Mouse (Mus musculus) frontal cortex, postnatal 14 days (tissue): ENCODE measurements at regions not wholly inside any gene's neighbourhood (a gene's known extent, or its start where the extent isn't known, plus 50 kb on each side); places are given as distances from the start of the nearest gene placed in this dataset.

ENCODE experiments used
- DNase-seq, 2 experiments: peaks; one replicate each; pipeline ENCODE4 v3.0.0; 2022; ENCODE audit warnings: low spot score in 2 of 2

DNA sequence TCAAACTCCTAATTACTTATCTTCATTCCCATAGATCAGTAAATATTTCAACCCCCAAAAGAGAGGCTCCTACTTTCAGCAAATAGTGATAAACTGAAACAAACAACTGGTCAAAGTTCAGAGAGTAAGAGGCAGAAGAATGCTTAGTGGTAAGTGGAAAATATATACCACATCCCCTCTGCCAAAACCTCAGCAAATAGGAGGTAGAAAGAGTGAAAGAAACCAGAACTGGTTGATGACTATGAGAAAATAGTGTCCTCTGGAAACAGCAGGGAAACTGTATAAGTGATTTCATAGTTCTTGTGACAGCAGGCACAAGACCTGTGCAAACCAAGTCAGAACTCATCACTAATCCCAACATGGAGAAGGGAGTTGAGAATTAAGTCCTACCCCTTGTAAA is 980.8 kb upstream of the Cited2 start:
- no peak for DNase-seq

DNA sequence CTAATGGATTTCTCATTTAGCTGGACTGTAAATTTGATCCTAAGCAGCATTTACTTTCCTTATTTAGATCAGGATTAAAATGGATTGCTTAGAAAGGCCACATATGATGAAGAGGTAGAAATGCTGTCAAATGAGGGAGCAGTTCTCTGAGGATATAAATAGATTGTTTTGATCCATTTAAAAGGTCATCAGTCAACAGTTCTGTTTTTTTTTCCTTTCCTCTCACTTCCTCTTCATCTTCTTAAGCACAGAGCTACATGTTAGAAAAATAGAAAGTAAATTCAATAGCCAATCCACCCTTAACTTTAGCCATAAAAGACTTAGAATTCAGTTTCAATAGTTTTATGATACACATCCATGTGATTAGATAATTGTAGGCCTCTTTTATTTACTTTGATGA is 971.5 kb upstream of the Cited2 start:
- DNase-seq = no peak

DNA sequence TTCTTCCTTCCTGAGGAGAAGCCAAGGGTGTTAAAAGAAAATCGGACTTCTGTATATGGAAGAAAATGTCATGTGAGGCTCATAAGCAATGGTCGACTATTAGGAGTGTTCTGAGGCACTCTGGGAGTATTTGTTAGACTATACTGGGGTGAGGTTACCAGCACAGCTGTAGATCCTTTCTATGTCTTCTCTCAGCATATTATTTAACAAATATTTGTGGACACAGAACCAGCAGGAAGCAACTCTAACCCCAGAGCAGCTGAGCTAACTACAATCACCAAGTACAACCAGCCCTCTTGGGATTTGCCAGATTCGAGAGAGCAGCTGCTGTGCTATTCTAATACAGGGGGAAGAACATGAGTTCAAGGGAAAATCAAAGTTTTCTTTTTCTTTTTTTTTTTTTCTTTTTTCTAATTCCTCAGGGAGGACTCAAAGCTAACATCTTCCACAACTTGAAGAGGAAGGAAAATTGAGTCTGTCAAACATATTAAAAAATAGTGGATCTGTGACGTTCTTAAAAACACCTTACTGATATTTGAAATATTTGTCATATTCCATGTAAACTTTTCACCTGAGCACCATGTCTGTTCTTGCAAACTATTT is 933.3 kb upstream of the Cited2 start:
- DNase-seq = no peak

DNA sequence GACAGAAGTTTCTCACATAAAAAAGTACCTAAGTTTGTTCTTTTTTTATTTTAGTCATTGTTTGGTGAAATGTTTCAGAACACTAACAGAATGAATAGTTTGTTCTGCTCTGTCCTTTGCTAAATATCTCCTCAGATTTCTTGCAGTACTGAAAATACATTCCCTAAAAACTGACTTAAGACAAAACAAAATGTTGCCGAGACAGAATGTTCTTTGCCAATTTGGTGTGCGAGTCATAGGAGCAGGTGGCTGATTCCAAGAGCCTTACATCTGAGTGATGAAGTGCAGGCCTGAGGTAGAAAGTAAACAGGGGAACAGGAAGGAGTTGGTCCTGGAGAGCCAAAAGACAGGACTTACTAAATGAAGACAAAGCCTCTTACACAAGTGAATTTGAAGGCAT is 919.0 kb upstream of the Cited2 start:
- no peak for DNase-seq

DNA sequence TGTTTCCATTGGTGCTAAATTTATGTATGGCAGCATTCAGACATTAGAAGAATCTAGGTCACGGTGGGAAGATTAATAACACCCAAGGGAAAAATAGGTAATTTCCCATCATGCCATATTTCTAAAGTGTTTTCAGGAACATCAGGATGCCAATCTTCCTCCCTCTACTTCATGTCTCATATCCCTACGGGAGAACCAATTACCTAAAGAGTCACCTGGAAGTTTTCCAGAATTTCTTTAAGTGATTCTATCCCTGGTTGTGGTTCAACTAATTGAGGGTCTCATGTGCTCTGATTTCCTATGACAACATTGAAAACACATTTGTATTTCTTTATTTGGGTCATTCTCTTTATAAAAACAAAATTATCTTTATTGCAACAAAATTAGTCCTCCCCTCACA is 912.3 kb upstream of the Cited2 start:
- DNase-seq = no peak

DNA sequence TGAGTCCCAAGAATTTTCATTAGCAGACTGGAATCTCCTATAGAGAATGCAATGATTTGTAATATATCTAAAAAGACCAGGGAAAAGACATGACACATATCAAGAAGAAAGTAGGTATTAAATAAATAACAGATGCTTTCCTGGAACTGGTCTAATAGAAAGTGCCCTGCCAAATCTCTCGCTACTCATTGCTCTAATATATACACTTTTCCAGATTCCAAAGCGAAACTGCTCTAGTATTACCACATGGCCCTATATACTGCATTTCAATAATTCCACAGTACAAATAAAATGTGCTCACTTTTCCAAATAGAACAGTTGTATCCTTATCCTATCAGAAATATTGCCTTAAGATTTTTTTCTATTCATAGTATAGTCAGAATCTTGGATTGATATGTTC is 909.0 kb upstream of the Cited2 start:
- DNase-seq = no peak

DNA sequence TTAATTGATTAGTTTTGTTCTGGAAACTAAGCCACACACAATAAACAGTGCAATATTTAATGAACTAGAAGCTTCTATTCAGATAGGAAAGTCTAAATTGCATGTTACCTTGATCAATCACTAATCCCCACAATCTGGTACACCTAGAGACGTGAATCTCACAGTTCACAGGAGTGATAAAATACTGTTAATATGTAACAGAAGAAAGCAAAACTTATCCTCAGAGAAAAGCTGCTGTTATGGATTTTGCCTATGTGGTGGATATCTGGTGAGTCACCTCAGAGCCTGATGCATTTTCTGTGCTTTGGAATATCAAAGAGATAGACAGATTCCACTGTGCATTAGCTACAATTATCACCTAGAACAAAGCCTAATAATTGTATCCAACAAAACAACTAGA is 861.5 kb upstream of the Cited2 start:
- DNase-seq = no peak

DNA sequence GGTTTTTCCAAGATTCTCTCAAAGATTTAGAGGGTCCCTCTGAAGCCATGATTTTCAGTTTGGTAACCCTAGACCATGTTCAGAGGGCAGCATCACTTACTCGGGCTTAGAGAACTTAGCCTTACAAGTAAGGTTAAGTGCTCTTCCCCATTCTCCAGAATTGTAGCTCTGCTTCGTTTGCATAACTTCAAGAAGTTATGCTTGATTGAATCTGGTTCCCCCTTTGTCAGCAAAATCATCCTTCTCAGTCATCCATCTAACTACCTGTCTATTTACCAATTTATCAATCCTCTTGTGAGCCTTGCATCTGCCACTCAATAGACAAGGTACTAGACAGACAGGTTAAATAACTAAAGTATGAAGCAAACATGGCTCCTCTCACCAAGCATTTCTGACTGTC is 856.1 kb upstream of the Cited2 start:
- no peak for DNase-seq

DNA sequence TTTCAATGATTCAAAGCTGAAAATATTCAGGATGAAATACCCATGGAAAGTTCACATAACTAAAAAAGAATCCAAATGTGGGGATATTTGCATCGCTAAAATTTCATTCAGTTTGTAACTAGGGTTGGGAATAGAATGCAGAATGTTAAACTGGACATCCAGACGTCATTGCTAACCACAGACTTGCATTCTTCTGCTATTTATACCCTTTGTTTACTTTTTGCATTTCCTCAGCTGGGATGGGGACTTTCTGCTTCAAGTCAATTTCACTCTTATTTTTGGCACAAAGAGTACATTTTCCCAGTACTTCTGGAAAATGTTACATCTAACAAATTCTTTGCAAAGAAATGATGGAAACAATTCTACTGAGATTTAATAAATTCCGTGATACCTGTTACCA is 848.9 kb upstream of the Cited2 start:
- DNase-seq = no peak

DNA sequence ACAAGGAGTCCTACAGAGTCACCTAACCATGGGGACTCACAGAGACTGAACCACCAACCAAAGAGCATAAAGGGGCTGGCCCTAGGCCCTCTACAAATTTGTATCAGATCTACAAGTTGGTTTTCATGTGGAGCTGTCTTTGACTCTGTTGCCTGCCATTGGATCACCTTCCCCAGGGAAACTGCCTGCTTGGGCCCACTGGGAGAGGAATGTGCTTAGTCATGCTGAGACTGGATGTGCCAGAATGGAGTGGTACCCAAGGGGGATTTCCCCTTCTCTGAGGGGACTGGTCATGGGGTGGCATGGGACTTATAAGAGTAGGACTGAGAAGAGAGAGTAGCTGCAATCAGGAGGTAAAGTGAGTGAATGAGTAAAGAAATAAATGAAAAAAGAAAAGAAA is 844.8 kb upstream of the Cited2 start:
- DNase-seq = no peak

DNA sequence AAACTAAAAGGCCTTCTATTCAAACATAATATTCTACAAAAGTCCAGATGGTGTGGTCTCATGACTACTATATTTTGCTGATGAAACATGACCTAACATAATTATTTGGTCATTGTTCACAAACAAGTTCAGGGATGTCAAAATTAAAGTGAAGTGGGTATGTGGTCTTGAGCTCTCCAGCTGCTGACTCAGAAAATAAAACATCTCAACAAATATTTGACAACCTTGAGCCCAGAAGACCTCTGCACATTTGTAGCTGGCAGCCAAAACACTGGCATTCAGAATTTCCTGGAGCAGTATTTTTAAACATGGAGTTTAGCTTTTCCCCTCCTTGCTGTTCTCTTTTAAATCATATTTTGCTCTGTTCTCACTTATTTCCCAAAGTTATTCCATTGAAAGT is 829.7 kb upstream of the Cited2 start:
- DNase-seq = no peak

DNA sequence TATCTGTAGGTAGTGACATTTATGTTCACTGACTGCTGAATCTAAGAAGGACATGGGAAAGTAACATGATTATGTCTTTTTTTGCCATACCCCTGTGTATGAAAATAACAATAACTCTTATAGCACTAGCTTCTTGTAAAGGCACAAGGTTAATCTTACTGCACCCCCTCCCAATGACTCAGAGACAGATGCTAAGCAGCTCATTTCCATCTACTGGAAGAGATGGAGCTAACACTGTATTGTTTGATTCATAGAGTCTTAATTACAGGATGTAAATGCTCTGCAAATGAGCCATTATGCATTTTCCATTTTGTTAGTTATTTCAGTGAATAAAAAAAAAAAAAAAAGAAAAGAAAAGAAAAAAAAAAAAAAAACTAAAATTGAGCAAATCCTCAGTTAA is 827.7 kb upstream of the Cited2 start:
- DNase-seq = no peak

DNA sequence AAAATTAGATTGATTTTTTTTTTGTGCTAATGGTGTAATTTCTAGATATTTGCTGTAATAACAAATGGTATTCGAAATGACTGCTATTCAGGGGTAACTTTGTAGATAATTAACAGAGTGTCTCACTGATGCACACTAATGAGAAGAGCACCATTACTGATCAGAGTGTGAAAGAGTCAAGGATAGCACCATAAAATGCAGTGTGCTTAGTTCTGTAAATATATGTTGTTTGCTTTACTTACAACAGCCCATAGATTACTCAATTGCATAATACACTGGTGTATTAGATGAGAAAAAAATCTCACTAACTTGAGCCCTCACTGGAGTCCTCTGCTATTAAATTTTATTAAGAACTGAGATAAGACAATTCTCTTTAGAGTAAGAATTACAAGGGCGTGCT is 800.1 kb upstream of the Cited2 start:
- no peak for DNase-seq

DNA sequence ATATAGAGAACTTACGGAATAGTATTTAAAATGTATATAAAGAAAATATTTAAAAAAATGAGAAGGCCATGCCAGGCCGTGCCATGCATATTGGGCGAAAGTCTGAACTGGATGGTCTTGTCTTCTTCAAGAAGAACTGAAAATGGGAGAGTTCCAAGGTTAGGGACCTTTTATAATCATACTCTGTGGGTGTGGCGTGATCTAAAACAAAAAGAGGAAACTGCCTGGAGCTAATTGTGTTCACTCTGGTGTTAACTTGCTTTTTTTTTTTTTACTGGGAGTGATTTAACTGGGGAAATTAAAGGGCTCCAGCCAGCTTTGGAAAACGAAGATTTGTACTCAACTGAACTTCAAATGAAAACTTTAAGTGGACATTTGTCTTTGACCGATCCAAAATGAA is 799.2 kb upstream of the Cited2 start:
- DNase-seq = no peak

DNA sequence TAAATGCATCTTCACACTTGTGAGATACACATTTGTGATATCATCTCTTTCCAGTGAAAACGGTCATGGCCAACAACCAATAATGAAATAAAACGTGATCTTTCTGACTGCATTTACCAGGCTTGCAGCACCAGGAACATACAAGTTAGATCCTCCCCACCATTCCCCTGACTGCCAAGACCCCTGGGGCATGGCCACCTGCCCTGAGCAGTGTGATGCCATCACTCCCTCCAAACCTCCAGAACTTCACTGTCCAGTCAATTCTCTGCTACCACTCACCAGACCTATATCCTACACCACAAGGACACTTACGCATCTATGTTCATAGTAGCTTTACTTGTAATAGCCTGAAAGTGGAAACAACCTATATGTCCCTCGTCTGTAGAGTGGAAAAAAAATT is 785.3 kb upstream of the Cited2 start:
- DNase-seq = no peak

DNA sequence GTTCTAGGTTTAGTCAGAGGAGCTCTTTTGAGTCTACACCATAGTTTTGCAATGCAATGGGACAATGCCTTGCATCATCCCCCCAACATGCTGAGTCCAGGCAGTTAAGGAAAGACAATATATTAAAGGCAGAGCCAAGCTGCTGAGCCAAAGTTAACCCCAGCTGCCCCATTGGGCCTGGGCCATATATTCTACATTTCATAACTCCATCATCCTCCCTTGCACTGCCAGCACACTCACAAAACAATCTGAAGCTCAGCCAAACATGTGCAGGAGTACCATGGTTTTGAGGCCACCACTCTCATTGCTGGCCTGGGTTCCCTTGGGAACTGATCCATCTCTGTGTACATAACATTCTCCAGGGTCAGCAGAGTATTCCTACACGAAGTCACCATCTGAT is 771.4 kb upstream of the Cited2 start:
- no peak for DNase-seq

DNA sequence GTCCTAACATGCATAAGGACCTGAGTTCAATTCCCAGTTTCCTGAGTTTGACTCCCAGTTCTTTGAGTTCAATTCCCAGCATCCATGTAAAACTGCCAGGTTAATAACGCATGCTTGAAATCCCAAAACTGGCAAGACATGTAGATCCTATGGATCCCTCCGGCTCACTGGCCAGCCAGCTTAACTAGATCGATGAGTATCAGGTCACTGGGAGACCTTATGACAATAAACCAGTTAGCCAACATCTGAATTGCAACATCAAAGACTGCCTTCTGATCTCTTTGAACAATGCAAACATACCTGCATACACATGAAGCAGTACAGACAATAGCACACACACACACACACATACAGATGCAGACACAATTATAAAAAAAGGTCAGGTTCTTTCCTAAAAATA is 762.0 kb upstream of the Cited2 start:
- no peak for DNase-seq

DNA sequence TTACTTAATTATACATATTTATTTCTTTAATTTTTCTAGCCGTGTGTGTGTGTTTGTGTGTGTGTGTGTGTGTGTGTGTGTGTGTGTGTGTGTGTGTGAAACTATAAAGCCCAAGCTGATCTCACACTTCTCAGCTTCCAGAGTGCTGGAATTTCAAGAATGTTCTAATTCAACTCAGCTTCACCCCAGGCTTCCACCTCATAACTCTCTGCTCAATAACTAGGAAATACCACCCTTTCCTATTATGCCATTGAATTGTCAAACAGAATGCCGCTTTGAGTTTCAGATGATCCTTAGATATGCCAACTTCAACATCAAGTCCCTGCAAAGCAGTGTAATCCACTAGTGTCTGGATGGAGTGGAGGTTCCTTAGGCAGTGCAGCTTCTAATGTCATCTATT is 760.6 kb upstream of the Cited2 start:
- no peak for DNase-seq

DNA sequence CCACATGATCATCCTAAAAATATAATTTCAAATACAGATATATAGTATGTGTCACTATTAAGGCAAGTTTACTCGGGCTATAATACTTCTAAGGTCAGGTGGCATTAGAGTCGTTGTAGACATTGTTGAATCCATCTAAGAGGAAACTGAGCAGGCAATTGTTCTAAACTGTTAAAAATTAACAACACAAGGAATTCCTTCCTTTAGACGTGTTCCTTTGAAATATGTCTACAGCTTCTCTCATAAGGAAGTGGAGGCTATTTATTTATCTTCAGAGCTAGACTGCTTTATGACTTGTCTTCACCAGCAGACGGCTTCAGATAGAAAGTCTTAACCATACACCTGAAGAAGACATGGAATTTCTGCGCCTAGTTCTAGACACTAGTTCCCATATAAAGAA is 744.2 kb upstream of the Cited2 start:
- DNase-seq = no peak

DNA sequence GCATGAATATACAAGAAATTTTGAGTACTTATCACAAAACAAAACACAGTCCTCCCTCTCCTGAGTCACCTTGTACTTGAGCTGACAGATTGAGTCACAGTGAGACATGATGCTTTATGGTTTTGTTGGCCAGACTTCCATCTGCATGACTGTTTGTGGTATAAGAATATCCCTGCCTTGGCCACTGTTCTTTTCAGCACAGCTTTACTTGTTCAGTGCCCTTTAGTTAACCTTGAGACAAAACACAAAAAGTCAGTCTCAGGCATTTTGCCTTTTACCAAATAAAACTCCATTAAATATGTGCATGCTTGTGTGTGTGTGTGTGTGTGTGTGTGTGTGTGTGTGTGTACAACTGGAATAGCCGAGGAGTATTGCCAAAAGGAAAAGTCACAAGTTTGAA is 732.8 kb upstream of the Cited2 start:
- no peak for DNase-seq

DNA sequence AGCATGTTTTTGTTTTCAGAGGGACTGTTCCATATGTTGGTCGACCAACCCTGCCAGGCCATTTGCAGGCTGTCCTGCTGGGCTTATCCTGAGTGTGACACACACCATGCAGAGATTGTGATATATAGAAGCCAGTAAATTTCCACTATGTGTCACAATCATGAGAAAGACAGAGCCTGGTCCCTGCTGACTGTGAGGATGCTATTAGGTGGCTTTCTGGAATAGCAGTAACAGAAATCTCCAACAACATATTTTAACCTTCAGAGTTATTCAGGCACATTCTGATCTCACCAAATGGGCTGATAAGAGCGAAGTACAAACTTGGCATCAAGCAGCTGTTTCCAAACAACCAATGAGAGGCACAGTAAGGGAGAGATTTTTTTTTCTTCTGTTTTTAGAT is 729.2 kb upstream of the Cited2 start:
- DNase-seq = no peak

DNA sequence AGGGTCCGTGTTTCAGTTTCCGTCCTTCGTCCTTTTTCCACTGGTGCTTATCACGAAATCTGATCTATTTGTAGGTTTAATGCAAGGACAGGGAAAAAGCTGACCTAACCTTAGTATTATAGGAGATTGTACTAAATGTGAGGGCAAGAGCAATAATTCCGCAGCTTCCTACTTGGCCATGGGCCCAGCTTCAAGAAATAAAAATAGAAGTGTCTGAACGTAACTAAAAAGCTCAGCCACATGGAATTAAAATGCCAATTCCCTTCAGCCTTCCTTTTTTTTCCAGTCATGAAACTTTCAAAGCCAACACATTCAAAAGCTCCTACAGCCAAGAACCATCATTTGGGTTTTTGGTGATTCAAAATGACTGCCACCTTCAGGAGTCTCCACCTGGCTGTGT is 728.5 kb upstream of the Cited2 start:
- no peak for DNase-seq

DNA sequence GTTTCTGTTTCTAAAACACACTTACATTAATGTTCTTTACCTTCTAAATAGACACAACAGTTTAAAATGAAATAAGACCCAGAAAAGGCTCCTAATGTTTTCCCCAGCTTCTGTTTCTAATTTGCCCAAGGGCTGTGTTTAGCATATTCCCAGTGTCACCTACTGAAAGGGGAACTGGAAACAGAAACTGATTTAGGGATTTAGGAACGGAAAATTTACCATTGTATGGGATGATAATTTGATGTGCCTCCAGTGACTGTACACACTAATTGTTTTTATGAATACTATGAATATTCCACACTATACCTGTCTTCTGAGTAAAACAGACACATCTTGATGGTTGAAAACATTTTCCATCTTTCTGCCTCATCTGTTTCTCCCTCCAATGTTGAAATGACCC is 728.0 kb upstream of the Cited2 start:
- DNase-seq = no peak

DNA sequence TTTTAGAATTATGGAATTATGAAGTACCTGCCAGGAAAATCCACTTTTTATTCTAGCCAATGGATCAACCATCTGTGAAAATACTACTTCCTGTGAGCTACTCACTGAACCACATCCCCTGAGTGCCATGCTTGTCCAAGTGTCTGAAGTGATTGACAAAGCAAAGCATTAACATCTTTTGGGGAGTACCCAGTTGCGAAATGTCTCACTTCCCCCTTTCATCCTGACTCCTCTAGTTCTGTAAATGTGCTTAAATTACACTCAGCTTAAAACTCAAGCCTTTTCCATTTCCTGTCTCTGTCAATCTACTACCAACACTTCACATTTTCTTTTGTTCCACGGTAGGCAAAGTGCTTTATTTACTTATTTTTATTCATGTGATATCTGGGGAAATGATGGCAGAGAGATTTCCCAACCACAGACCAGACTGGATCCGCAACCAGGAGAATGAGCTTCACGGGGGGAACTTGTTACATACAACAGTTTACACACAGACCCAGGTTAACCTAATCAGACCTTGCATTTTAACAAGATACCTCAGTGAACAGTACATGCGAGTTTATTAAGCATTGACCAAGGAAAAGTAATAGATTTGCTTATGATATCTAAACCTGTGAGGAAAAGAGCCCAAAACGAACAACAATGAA is 726.1 kb upstream of the Cited2 start:
- no peak for DNase-seq
